ENCODE assay signal across 20 mouse cellular contexts in genomic region chr6:142925374-142925773, GRCm38 (mm10). TPM values are rescaled to one million over a fixed set of nuclear protein-coding genes. Genes with fewer than 3 reads are reported as not detected.
DNase-seq lines count a peak whose midpoint lies in the region; ATAC-seq lines count a peak whose summit lies in the region.
"Had no signal": no experiment of that assay in that cellular context is flagged by ENCODE, and none has a peak within 500 bp of the region (broad histone marks: within the 10 kb centered on the region; RNA-seq: fewer than 3 reads in every experiment).

No protein-coding gene starts in this region.

- WGBS in midbrain, embryonic 16.5 days: 81% methylated on average over 3 of the region's 3 CpGs
- WGBS in midbrain, embryonic 15.5 days: 91% methylated on average over 3 of the region's 3 CpGs

- no peaks in the 10 kb centered on the region for H3K9me3 ChIP-seq in midbrain, embryonic 16.5 days (replicated peaks; ENCODE audit: control insufficient read depth, low read length, poor library complexity, severe bottlenecking)
- no peaks in the 10 kb centered on the region for H3K9me3 ChIP-seq in midbrain, embryonic 15.5 days
- H3K9me3 ChIP-seq: limb, embryonic 13.5 days; liver, embryonic 13.5 days; lung, embryonic 15.5 days; midbrain, embryonic 10.5 days had no signal

- 0 out of 2 replicates have a peak, but pooled peaks have one; percentile 9 for ATAC-seq in midbrain, embryonic 16.5 days
- ATAC-seq in midbrain, embryonic 15.5 days (replicated peaks): no peak
- peak; percentile 21 for ATAC-seq in activated CD4-positive, CD25-positive, alpha-beta regulatory T cell, adult 4 months
- ATAC-seq in erythroblast, adult 5-6 weeks (replicated peaks; ENCODE audit: low FRiP score, poor library complexity, severe bottlenecking): no peak
- ATAC-seq: hindbrain, postnatal 0 days; Patski had no signal

- H3K27me3 ChIP-seq in midbrain, embryonic 16.5 days (ENCODE audit: control insufficient read depth, insufficient read depth, low read depth, low read length): no peaks in the 10 kb centered on the region
- no peaks in the 10 kb centered on the region for H3K27me3 ChIP-seq in midbrain, embryonic 15.5 days (replicated peaks)
- H3K27me3 ChIP-seq: heart, embryonic 12.5 days; limb, embryonic 13.5 days; liver, embryonic 13.5 days; lung, embryonic 15.5 days; Patski had no signal

- H3K4me3 ChIP-seq in midbrain, embryonic 16.5 days (ENCODE audit: low read depth, low read length): no peak overlapping the region
- H3K4me3 ChIP-seq in midbrain, embryonic 15.5 days: no peak overlapping the region
- H3K4me3 ChIP-seq: heart, embryonic 12.5 days; limb, embryonic 13.5 days; liver, embryonic 13.5 days; lung, embryonic 15.5 days; midbrain, embryonic 10.5 days had no signal

- DNase-seq in cerebellum, adult 8-10 months: peak; percentile 63
- no peak for DNase-seq in adrenal gland, postnatal 25 days
- DNase-seq in embryo, embryonic 10.5 days (ENCODE audit: low spot score): no peak
- DNase-seq: embryo, embryonic 11 days; gastrocnemius, postnatal 36 days; heart, postnatal 14 days; kidney, adult 11 months; liver, embryonic 13.5 days had no signal

- H3K9ac ChIP-seq in midbrain, embryonic 16.5 days (ENCODE audit: low read depth, low read length): no peak overlapping the region
- no peak overlapping the region for H3K9ac ChIP-seq in midbrain, embryonic 15.5 days
- H3K9ac ChIP-seq: heart, embryonic 12.5 days; limb, embryonic 13.5 days; liver, embryonic 13.5 days; lung, embryonic 15.5 days had no signal

- H3K4me1 ChIP-seq in midbrain, embryonic 16.5 days (ENCODE audit: control insufficient read depth, insufficient read depth, low read length): peaks cover 6% of the 10 kb centered on the region; the same call in 1 of the 2 replicates
- H3K4me1 ChIP-seq in midbrain, embryonic 15.5 days: peaks cover 13% of the 10 kb centered on the region; the same call in 1 of the 2 replicates
- H3K4me1 ChIP-seq: limb, embryonic 13.5 days; liver, embryonic 13.5 days; lung, embryonic 15.5 days; midbrain, embryonic 10.5 days had no signal

- H3K36me3 ChIP-seq in midbrain, embryonic 16.5 days (ENCODE audit: control insufficient read depth, insufficient read depth, low read length): no peaks in the 10 kb centered on the region
- H3K36me3 ChIP-seq in midbrain, embryonic 15.5 days (replicated peaks): no peaks in the 10 kb centered on the region
- H3K36me3 ChIP-seq: heart, embryonic 12.5 days; limb, embryonic 13.5 days; liver, embryonic 13.5 days; lung, embryonic 15.5 days; midbrain, embryonic 10.5 days had no signal

- H3K4me2 ChIP-seq in midbrain, embryonic 16.5 days (ENCODE audit: low read length): no peak overlapping the region
- no peak overlapping the region for H3K4me2 ChIP-seq in midbrain, embryonic 15.5 days
- H3K4me2 ChIP-seq: heart, embryonic 12.5 days; limb, embryonic 13.5 days; liver, embryonic 13.5 days; lung, embryonic 15.5 days had no signal

- 0 out of 2 replicates have a peak overlapping the region, but pooled peaks have one; percentile 28 for H3K27ac ChIP-seq in midbrain, embryonic 16.5 days (ENCODE audit: low read length)
- no peak overlapping the region for H3K27ac ChIP-seq in midbrain, embryonic 15.5 days
- H3K27ac ChIP-seq: hindbrain, postnatal 0 days; limb, embryonic 13.5 days; liver, embryonic 13.5 days; lung, embryonic 15.5 days; macrophage; midbrain, embryonic 10.5 days had no signal

RNA-seq across cellular contexts. Expression of gene St8sia1, which starts 38.9 kb away (rescaled TPM):
- 7.5 and 8.3 TPM in 2 replicates for polyA plus RNA-seq in midbrain, embryonic 16.5 days (2015; fragmentation: Nextera tagmentation; extraction: Ambion mirVana)
- polyA plus RNA-seq in midbrain, embryonic 15.5 days (2015; fragmentation: Nextera tagmentation; extraction: Ambion mirVana): 8.8 and 9.2 TPM in 2 replicates
- 10 to 100 TPM; 10.6 to 11.5 TPM for polyA plus RNA-seq in activated CD4-positive, CD25-positive, alpha-beta regulatory T cell, adult 4 months (2017; shearing (Covaris generic))
- total RNA-seq in adrenal gland, postnatal 25 days (2021): 1.2 and 1.5 TPM in 2 replicates
- not detected in 2 replicates for total RNA-seq in erythroblast, adult 5-6 weeks (2015; ENCODE audit: low replicate concordance)
- total RNA-seq in erythroblast, adult 5-6 weeks (2017; ENCODE audit: low replicate concordance): not detected in 2 replicates
- polyA plus RNA-seq: C2C12 had no signal

Comparison
In these comparisons a context has a peak if more than half of its experiments do, and no peak if none do; other contexts are left out.
1. ATAC-seq: peak in midbrain, embryonic 16.5 days (single experiment) and activated CD4-positive, CD25-positive, alpha-beta regulatory T cell, adult 4 months (single experiment); none in midbrain, embryonic 15.5 days (single experiment) and erythroblast, adult 5-6 weeks (single experiment).